Mouse (Mus musculus) NIH3T3 (cell line): ENCODE data around the gene Il15ra.
A peak's percentile ranks its signal among the peaks of the same experiment; 100 is the strongest.

Source experiments
- DNase-seq: peaks from one replicate; pipeline ENCODE4 v3.0.0-alpha.2; 2012; ENCODE audit warnings: low read depth

The Il15ra gene

GRCm38 (mm10) chr2:11778087-11778823 is 73.2 kb downstream of the Il15ra start:
- peak; percentile 94 for DNase-seq
